Mouse (Mus musculus) kidney, embryonic 16.5 days (tissue): ENCODE results near the gene Fancc. TPM values are rescaled to one million over a fixed set of nuclear protein-coding genes. Genes with fewer than 3 reads are reported as not detected.
"Not testable (repeated sequence)": the region's sequence is repeated elsewhere in the genome, so short reads cannot be mapped to it uniquely, and the experiment has no call there.

Experiments
- ATAC-seq: fragments of 200-750 bp; cut with Nextera tagmentation; 2 replicates; pipeline ENCODE4 v1.8.0; 2017; ENCODE audit warnings: moderate TSS enrichment; ENCODE audit not compliant: low FRiP score, low TSS enrichment
- H3K27ac ChIP-seq: fragments of 300-500 bp; sonication (generic); 2 replicates; pipeline ENCODE4 v1.5.1; 2014; ENCODE audit warnings: low read length
- H3K27me3 ChIP-seq: fragments of 300-500 bp; sonication (generic); 2 replicates; pipeline ENCODE4 v1.6.1; 2014; ENCODE audit warnings: low read length, control low read depth, mixed read lengths; ENCODE audit not compliant: insufficient read depth
- H3K36me3 ChIP-seq: fragments of 300-500 bp; sonication (generic); 2 replicates; pipeline ENCODE4 v1.6.1; 2014; ENCODE audit warnings: low read length, control low read depth, mixed read lengths; ENCODE audit not compliant: insufficient read depth
- H3K4me1 ChIP-seq: fragments of 300-500 bp; sonication (generic); 2 replicates; pipeline ENCODE4 v1.6.1; 2014; ENCODE audit warnings: low read length, control low read depth, mixed read lengths; ENCODE audit not compliant: insufficient read depth
- H3K4me2 ChIP-seq: fragments of 300-500 bp; sonication (generic); replicated peaks from 2 replicates; pipeline ENCODE4 v1.6.1; 2014; ENCODE audit warnings: low read depth, low read length
- H3K4me3 ChIP-seq: fragments of 300-500 bp; sonication (generic); 2 replicates; pipeline ENCODE4 v1.5.1; 2014; ENCODE audit warnings: mild to moderate bottlenecking, low read length
- H3K9ac ChIP-seq: fragments of 300-500 bp; sonication (generic); replicated peaks from 2 replicates; pipeline ENCODE4 v1.6.1; 2014; ENCODE audit warnings: low read length
- H3K9me3 ChIP-seq: fragments of 300-500 bp; sonication (generic); 2 replicates; pipeline ENCODE4 v1.6.1; 2016; ENCODE audit warnings: low read length, control low read depth
- WGBS: fragments of 180-500 bp; shearing (Covaris S2); extraction: QIAGEN DNeasy Blood & Tissue Kit; methylation state at CpG from one replicate; pipeline ENCODE4 v1.1.7; 2014; 5-methylcytosine and 5-hydroxymethylcytosine counted together
- polyA plus RNA-seq: library from polyadenylated mRNA; unstranded; fragments of >200 nt; fragmentation: Nextera tagmentation; extraction: Ambion mirVana; gene quantifications from 2 replicates; pipeline ENCODE4 v1.2.1, GENCODE M21; 2015

Gene Fancc
- polyA plus RNA-seq, 1 experiment from 2014 or later: 22.2 TPM

DNA sequence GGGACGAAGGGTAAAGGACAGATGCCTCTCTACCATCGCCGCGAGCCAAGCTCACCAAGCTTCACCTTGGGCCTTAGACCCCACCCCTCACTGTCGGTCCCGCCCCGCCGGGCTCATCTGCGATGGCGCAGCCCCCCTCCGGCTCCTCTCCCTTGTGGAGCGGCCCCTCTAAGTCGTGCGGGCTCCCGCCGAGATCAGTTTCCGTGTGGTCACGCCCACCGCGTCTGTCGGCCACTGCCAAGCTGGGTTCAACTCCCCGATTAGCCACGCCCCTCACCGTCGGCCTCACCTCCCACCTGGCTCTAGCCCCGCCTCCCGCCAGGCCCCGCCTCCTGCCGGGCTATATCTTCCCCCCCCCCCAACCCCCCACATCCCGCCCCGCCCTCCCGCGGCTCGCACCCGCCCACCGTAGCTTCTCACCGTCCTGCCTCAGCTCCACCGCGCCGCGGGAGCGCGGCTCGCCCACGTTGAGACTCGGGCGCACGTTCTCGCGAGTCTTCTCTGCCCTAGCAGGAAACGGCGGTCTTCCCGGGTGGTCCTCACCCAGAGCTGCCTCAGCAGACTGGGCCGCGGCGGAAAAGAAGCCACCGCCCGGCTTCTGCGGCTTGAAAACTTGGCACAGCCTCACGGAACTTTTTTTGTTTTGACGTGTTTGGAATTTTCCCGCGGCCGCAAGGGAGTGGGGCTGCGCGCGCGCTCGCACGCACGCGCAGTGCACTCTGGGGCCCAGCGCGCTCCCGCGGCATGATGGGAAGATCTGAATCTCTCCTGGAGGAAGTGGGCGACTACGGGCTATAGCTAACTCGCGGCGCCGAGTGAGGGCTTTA is 65.8 kb downstream of the Fancc start:
- H3K27ac ChIP-seq: peak overlapping the region; percentile 99
- H3K27me3 ChIP-seq: no peaks in the 10 kb centered on the region
- peak; percentile 98 for ATAC-seq
- H3K36me3 ChIP-seq: no peaks in the 10 kb centered on the region
- H3K9ac ChIP-seq: peak overlapping the region; percentile 85
- peak overlapping the region; percentile 63 for H3K4me2 ChIP-seq
- under 1% methylated on average over 75 of the region's 82 CpGs for WGBS
- no peaks in the 10 kb centered on the region for H3K9me3 ChIP-seq
- peak overlapping the region; percentile 71 for H3K4me3 ChIP-seq
- peaks cover 5% of the 10 kb centered on the region for H3K4me1 ChIP-seq

- Histone ChIP-seq H3K36me3 (no peaks in the 10 kb centered on the region), H3K9me3 (no peaks in the 10 kb centered on the region), H3K4me3 (peak overlapping the region; percentile 71), H3K4me2 (peak overlapping the region; percentile 63), H3K27me3 (no peaks in the 10 kb centered on the region), H3K9ac (peak overlapping the region; percentile 85), H3K27ac (peak overlapping the region; percentile 99), H3K4me1 (peaks cover 5% of the 10 kb centered on the region)
- WGBS: 1% methylated on average over 4 of the region's 4 CpGs
- peak; percentile 83 for ATAC-seq
Measured at GRCm38 (mm10) chr13:63430681-63431029, 66.4 kb downstream of the Fancc start.

GRCm38 (mm10) chr13:63430206-63430605 is 66.9 kb downstream of the Fancc start:
- Histone ChIP-seq H3K27me3 (no peaks in the 10 kb centered on the region), H3K9ac (peak overlapping the region; percentile 85), H3K4me1 (peaks cover 5% of the 10 kb centered on the region), H3K27ac (peak overlapping the region; percentile 99; the same call in 1 of the 2 replicates), H3K36me3 (no peaks in the 10 kb centered on the region), H3K4me3 (peak overlapping the region; percentile 71; the same call in 1 of the 2 replicates), H3K9me3 (no peaks in the 10 kb centered on the region), H3K4me2 (peak overlapping the region; percentile 63)
- no peak; the same call in 1 of the 2 replicates for ATAC-seq
- 77% methylated on average over 9 of the region's 9 CpGs for WGBS

- not testable (repeated sequence) for H3K4me1 ChIP-seq, H3K27ac ChIP-seq, H3K4me2 ChIP-seq, ATAC-seq, H3K27me3 ChIP-seq, H3K36me3 ChIP-seq, H3K9ac ChIP-seq, H3K9me3 ChIP-seq, H3K4me3 ChIP-seq
- WGBS: 91% methylated on average over 5 of the region's 5 CpGs
Measured at GRCm38 (mm10) chr13:63428211-63428610, 68.9 kb downstream of the Fancc start.

DNA sequence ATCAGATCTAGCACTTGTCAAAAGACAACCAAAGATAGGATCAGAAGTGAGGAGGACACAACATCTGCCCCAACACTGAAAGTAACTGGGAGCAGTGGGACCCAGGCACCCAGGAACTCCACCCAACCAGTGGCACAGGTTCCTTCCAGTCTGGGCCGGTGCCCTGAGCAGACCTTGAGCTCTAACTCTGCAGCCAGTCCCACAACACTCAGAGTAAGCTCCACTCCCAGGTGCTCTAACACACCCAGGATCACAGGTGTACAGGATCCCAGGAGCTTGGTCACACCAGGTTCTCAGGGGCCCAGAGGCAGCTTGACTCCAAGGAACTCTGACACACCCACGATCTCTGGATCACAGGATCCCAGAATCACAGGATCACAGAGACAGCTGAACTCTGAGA is 74.0 kb downstream of the Fancc start:
- Histone ChIP-seq H3K27ac (no peak overlapping the region), H3K27me3 (no peaks in the 10 kb centered on the region), H3K36me3 (no peaks in the 10 kb centered on the region), H3K4me1 (no peaks in the 10 kb centered on the region), H3K9me3 (no peaks in the 10 kb centered on the region), H3K4me2 (no peak overlapping the region), H3K9ac (no peak overlapping the region), H3K4me3 (no peak overlapping the region)
- no peak for ATAC-seq
- 95% methylated on average over 2 of the region's 2 CpGs for WGBS

GRCm38 (mm10) chr13:63421225-63421624 is 75.9 kb downstream of the Fancc start:
- H3K4me2 ChIP-seq: no peak overlapping the region
- H3K9me3 ChIP-seq: no peaks in the 10 kb centered on the region
- H3K36me3 ChIP-seq: no peaks in the 10 kb centered on the region
- no peak for ATAC-seq
- H3K4me1 ChIP-seq: no peaks in the 10 kb centered on the region
- H3K9ac ChIP-seq: no peak overlapping the region
- H3K27me3 ChIP-seq: no peaks in the 10 kb centered on the region
- no peak overlapping the region for H3K27ac ChIP-seq
- H3K4me3 ChIP-seq: no peak overlapping the region

DNA sequence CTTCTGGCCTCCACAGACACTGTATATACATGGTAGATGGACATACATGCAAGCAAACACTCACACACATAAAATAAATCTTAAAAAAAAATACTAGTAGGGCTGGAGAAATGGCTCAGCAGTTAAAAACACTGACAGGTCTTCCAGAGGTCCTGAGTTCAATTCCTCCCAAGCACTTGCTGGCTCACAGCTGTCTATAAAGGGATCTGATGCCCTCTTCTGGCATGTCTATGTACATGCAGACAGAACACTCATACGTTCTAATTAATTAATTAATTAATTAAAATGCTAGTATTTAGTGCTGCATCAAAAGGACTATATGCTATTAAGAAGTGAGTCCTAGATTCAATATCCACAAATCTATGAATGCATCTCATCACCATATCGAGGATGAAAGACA is 78.9 kb downstream of the Fancc start:
- no peaks in the 10 kb centered on the region for H3K4me1 ChIP-seq

GRCm38 (mm10) chr13:63416824-63417223 is 80.3 kb downstream of the Fancc start:
- no peaks in the 10 kb centered on the region for H3K9me3 ChIP-seq
- no peaks in the 10 kb centered on the region for H3K36me3 ChIP-seq
- WGBS: 51% methylated on average over 3 of the region's 3 CpGs
- no peaks in the 10 kb centered on the region for H3K4me1 ChIP-seq
- H3K27ac ChIP-seq: no peak overlapping the region
- no peak overlapping the region for H3K9ac ChIP-seq
- H3K4me3 ChIP-seq: no peak overlapping the region
- H3K4me2 ChIP-seq: no peak overlapping the region
- no peak for ATAC-seq
- no peaks in the 10 kb centered on the region for H3K27me3 ChIP-seq

More for the DNA sequence above, 78.9 kb downstream of the Fancc start:
- Histone ChIP-seq H3K4me3 (no peak overlapping the region), H3K27ac (no peak overlapping the region), H3K4me2 (no peak overlapping the region), H3K27me3 (no peaks in the 10 kb centered on the region), H3K36me3 (no peaks in the 10 kb centered on the region), H3K9ac (no peak overlapping the region), H3K9me3 (no peaks in the 10 kb centered on the region)
- ATAC-seq: no peak
- WGBS: 84% methylated on average over 2 of the region's 2 CpGs

GRCm38 (mm10) chr13:63412662-63413061 is 84.4 kb downstream of the Fancc start:
- Histone ChIP-seq H3K9ac (no peak overlapping the region), H3K9me3 (no peaks in the 10 kb centered on the region), H3K27ac (no peak overlapping the region), H3K4me1 (0 out of 2 replicates have a peak, but pooled peaks cover 4% of the 10 kb centered on the region), H3K4me2 (no peak overlapping the region), H3K27me3 (no peaks in the 10 kb centered on the region), H3K4me3 (no peak overlapping the region), H3K36me3 (no peaks in the 10 kb centered on the region)
- ATAC-seq: no peak
- 93% methylated on average over 4 of the region's 4 CpGs for WGBS

DNA sequence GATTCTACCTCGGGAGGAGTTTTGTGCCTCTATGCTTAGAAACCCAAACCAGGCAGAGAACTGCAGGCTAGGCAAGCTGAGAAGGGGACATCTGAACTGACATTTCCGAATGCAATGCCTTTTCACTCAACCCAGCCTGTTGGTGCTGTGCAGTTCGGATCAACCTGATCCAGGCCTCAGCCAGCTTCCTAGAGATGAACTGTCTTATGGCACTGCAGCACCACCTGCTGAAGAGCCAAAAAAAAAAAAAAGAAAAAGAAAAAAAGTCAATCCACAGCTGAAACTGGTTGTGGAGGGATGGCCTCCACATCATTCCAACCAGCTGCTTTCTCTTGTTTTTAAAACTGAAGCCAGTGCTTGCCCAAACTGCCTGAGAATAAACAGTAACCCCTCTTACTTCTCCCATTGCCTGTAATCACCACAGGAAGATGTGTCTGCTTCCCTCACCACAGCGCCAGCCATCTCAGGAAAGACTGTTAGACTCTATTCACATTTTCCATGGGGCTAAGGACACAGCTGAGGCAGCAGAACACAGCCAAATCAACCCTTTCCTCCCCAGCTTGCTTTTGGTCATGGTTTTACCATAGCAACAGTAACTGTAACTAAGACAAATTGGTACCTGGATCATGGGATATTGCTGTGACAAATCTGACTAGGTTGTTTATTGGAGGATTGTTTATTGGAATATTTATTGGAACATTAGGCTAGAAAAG is 85.6 kb downstream of the Fancc start:
- 0 out of 2 replicates have a peak, but pooled peaks cover 4% of the 10 kb centered on the region for H3K4me1 ChIP-seq
- no peak for ATAC-seq
- H3K27ac ChIP-seq: no peak overlapping the region
- no peak overlapping the region for H3K9ac ChIP-seq
- no peaks in the 10 kb centered on the region for H3K36me3 ChIP-seq
- no peak overlapping the region for H3K4me2 ChIP-seq
- H3K9me3 ChIP-seq: no peaks in the 10 kb centered on the region
- H3K4me3 ChIP-seq: no peak overlapping the region
- no peaks in the 10 kb centered on the region for H3K27me3 ChIP-seq
- WGBS: 62% methylated on average over 4 of the region's 4 CpGs
